29 mouse cellular contexts compared by ENCODE assay signal in genomic region chr4:54430789-54431188, GRCm38 (mm10).
DNase-seq lines count a peak whose midpoint lies in the region; ATAC-seq lines count a peak whose summit lies in the region.
"Had no signal": no experiment of that assay in that cellular context is flagged by ENCODE, and none has a peak within 500 bp of the region (broad histone marks: within the 10 kb centered on the region; RNA-seq: fewer than 3 reads in every experiment).

No protein-coding gene starts in this region.

- H3K9me3 ChIP-seq in forebrain, embryonic 13.5 days (replicated peaks) = no peaks in the 10 kb centered on the region
- no peaks in the 10 kb centered on the region for H3K9me3 ChIP-seq in midbrain, embryonic 11.5 days (ENCODE audit: control insufficient read depth, low read length)
- H3K9me3 ChIP-seq: embryonic facial prominence, embryonic 10.5 days; embryonic facial prominence, embryonic 13.5 days; forebrain, embryonic 12.5 days; heart, embryonic 12.5 days; heart, embryonic 15.5 days; hindbrain, embryonic 10.5 days; hindbrain, embryonic 13.5 days; intestine, embryonic 15.5 days had no signal

- H3K27me3 ChIP-seq in forebrain, embryonic 13.5 days = no peaks in the 10 kb centered on the region
- no peaks in the 10 kb centered on the region for H3K27me3 ChIP-seq in midbrain, embryonic 11.5 days (ENCODE audit: control insufficient read depth, insufficient read depth, low read length)
- H3K27me3 ChIP-seq: embryonic facial prominence, embryonic 13.5 days; forebrain, embryonic 12.5 days; heart, embryonic 12.5 days; heart, embryonic 15.5 days; hindbrain, embryonic 13.5 days; intestine, embryonic 15.5 days had no signal

- WGBS in forebrain, embryonic 13.5 days = 82% methylated on average over 3 of the region's 3 CpGs
- WGBS in midbrain, embryonic 11.5 days = 87% methylated on average over 3 of the region's 3 CpGs

- DNase-seq in B cell, adult 2 months = peak; percentile 15 to 21
- no peak for DNase-seq in natural killer cell, adult 2 months (ENCODE audit: low spot score in 2 of 2)
- DNase-seq in embryo, embryonic 11 days = no peak
- no peak for DNase-seq in midbrain, embryonic 11.5 days (ENCODE audit: low spot score, missing footprints)
- DNase-seq: adrenal gland, adult 2 months; adrenal gland, postnatal 25 days; cerebellum, adult 11-12 months; cerebellum, adult 8-10 months; cerebellum, postnatal 10 days; cerebellum, postnatal 36 days; gastrocnemius, adult 2 months; gastrocnemius, postnatal 14 days; heart, adult 18-20 months; heart, postnatal 10 days; heart, postnatal 36 days had no signal

- H3K4me2 ChIP-seq in forebrain, embryonic 13.5 days = no peak overlapping the region
- H3K4me2 ChIP-seq in midbrain, embryonic 11.5 days = no peak overlapping the region
- H3K4me2 ChIP-seq: embryonic facial prominence, embryonic 13.5 days; forebrain, embryonic 12.5 days; heart, embryonic 12.5 days; heart, embryonic 15.5 days; hindbrain, embryonic 13.5 days; intestine, embryonic 15.5 days had no signal

- H3K4me3 ChIP-seq in forebrain, embryonic 13.5 days = no peak overlapping the region
- no peak overlapping the region for H3K4me3 ChIP-seq in midbrain, embryonic 11.5 days (ENCODE audit: low read depth, low read length)
- H3K4me3 ChIP-seq: embryonic facial prominence, embryonic 10.5 days; embryonic facial prominence, embryonic 13.5 days; erythroblast, embryonic 14.5 days; forebrain, embryonic 12.5 days; gastrocnemius, adult 2 months; heart, embryonic 12.5 days; heart, embryonic 15.5 days; hindbrain, embryonic 10.5 days; hindbrain, embryonic 13.5 days; intestine, embryonic 15.5 days had no signal

- H3K9ac ChIP-seq in forebrain, embryonic 13.5 days = no peak overlapping the region
- H3K9ac ChIP-seq in midbrain, embryonic 11.5 days (ENCODE audit: low read length) = no peak overlapping the region
- H3K9ac ChIP-seq: embryonic facial prominence, embryonic 13.5 days; forebrain, embryonic 12.5 days; heart, embryonic 12.5 days; heart, embryonic 15.5 days; hindbrain, embryonic 13.5 days; intestine, embryonic 15.5 days had no signal

- ATAC-seq in common myeloid progenitor, adult 5-6 weeks (replicated peaks; ENCODE audit: low read depth, poor library complexity, severe bottlenecking) = peak; percentile 71
- peak; percentile 77 for ATAC-seq in megakaryocyte progenitor cell, adult 5-6 weeks (replicated peaks; ENCODE audit: poor library complexity)
- ATAC-seq in forebrain, embryonic 13.5 days = no peak
- ATAC-seq in midbrain, embryonic 11.5 days (ENCODE audit: low FRiP score) = no peak
- ATAC-seq: forebrain, embryonic 16.5 days; hindbrain, embryonic 16.5 days; intestine, embryonic 15.5 days had no signal

- H3K36me3 ChIP-seq in forebrain, embryonic 13.5 days (ENCODE audit: poor library complexity, severe bottlenecking) = no peaks in the 10 kb centered on the region
- H3K36me3 ChIP-seq in midbrain, embryonic 11.5 days (ENCODE audit: control insufficient read depth, insufficient read depth, low read length) = no peaks in the 10 kb centered on the region
- H3K36me3 ChIP-seq: embryonic facial prominence, embryonic 10.5 days; embryonic facial prominence, embryonic 13.5 days; forebrain, embryonic 12.5 days; heart, embryonic 12.5 days; heart, embryonic 15.5 days; hindbrain, embryonic 10.5 days; hindbrain, embryonic 13.5 days; intestine, embryonic 15.5 days had no signal

- H3K27ac ChIP-seq in forebrain, embryonic 13.5 days = no peak overlapping the region
- H3K27ac ChIP-seq in midbrain, embryonic 11.5 days (ENCODE audit: low read depth, low read length) = no peak overlapping the region
- H3K27ac ChIP-seq: embryonic facial prominence, embryonic 10.5 days; embryonic facial prominence, embryonic 13.5 days; forebrain, embryonic 12.5 days; gastrocnemius, adult 2 months; heart, embryonic 15.5 days; hindbrain, embryonic 10.5 days; hindbrain, embryonic 13.5 days; intestine, embryonic 15.5 days had no signal

- H3K4me1 ChIP-seq in forebrain, embryonic 13.5 days = no peaks in the 10 kb centered on the region
- H3K4me1 ChIP-seq in midbrain, embryonic 11.5 days (ENCODE audit: control insufficient read depth, insufficient read depth, low read length) = no peaks in the 10 kb centered on the region
- H3K4me1 ChIP-seq: embryonic facial prominence, embryonic 13.5 days; forebrain, embryonic 12.5 days; heart, embryonic 15.5 days; hindbrain, embryonic 10.5 days; hindbrain, embryonic 13.5 days; intestine, embryonic 15.5 days had no signal

Comparison
In these comparisons a context has a peak if more than half of its experiments do, and no peak if none do; other contexts are left out.
1. DNase-seq: peak in B cell, adult 2 months (2 of 2); none in natural killer cell, adult 2 months (0 of 2), embryo, embryonic 11 days (single experiment) and midbrain, embryonic 11.5 days (single experiment).
2. ATAC-seq: peak in common myeloid progenitor, adult 5-6 weeks (single experiment) and megakaryocyte progenitor cell, adult 5-6 weeks (single experiment); none in forebrain, embryonic 13.5 days (single experiment) and midbrain, embryonic 11.5 days (single experiment).